Mouse (Mus musculus) lung, postnatal 14 days (tissue): Measurements from ENCODE around the gene Poldip3.

ENCODE experiments used
- DNase-seq: peaks from one replicate; pipeline ENCODE4 v3.0.0; 2021

The Poldip3 gene

GRCm38 (mm10) chr15:83083530-83083929, 65.7 kb downstream of the Poldip3 start:
- no peak for DNase-seq
